Mouse (Mus musculus) monocyte, adult 5-6 weeks (primary cell): ENCODE results near the gene Pax3. TPM values are rescaled to one million over a fixed set of nuclear protein-coding genes. Genes with fewer than 3 reads are reported as not detected.

Source experiments
- ATAC-seq: fragments of 153-309, 156-312 bp; replicated peaks from 2 replicates; pipeline ENCODE4 v1.8.0; 2017; ENCODE audit warnings: mild to moderate bottlenecking; ENCODE audit not compliant: low TSS enrichment, insufficient number of reproducible peaks, severe bottlenecking, poor library complexity, low FRiP score
- total RNA-seq: library from RNA; stranded (forward); fragments of 200-1000, 200-491, 200-594 nt; gene quantifications from 3 replicates; pipeline ENCODE4 v1.2.3, GENCODE M21; 2017

Gene Pax3
- total RNA-seq, 1 experiment from 2014 or later, result not detected

DNA sequence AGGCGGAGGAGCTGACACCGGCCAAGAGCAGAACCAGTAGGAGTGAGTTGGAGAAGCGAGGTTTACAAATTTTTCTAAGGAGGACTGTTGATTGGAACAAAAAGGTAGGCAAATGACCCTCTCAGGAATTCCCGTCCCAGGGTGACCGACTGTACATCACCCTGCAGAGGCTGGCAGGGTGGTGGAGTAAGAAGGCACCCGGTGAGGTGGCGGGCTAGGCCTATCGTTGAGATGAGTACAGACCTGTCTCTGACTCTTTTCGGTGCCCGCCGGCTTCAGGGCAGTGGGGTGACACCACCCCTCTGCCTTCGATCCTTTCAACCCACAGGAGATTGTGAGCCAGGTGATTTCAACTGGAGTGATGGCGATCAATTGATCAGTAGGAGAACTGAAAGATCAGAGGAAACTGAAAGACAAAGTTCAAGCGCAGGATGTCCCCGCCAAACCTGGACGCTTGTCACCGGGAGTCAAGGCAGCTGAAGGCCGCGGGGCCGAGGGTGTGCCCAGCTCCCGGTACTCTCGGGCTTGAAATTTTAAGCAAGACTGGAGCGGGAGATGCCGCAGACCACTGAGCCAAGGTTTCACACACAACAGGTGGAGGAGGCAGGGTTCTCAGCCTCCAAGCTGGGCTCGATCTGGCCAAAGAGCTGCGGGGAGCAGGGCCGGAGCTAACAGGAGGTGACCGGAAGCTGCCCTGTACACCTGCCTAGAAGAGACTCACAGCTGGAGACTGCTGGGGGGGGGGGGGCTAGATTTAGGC lies 4.5 kb upstream of the Pax3 start:
- ATAC-seq, result no peak

DNA sequence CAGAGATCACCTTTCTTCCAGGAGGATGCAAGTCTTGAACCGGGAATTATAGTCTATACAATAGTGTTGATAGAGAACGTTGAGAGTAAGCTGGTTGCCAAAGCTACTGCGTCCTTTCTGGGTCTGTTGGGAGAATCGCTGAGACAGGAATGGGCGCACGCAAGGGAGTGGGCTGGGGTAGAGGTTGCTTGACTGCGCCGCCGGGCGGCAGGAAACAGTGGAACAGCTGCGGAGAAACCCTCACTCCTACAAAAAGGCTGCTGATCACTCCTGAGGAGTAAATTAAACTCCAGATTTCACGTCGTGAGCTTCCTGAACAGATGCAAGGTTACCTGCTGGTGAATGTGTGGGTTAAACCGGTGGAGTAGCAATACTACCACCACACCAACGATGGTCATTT lies 3.3 kb upstream of the Pax3 start:
- no peak for ATAC-seq

DNA sequence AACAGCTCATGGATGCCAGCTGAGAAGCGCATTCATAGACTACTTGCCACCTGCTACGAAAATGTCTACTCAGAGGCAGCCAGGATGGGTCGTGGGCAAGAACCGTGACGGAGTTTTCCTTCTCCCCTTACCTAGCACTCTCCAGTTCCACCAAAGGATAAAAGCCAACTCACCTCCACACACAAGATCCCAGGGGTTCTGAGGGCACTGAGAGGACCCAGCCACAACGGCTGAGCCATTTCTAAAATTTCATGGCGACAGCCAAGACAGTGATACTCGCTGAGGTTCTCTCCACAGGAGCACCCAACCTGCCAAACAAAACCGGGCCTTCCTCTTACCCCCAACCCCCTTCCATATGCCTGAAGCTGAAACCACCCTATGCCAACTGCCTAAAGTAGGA lies 2.3 kb upstream of the Pax3 start:
- ATAC-seq, result no peak

DNA sequence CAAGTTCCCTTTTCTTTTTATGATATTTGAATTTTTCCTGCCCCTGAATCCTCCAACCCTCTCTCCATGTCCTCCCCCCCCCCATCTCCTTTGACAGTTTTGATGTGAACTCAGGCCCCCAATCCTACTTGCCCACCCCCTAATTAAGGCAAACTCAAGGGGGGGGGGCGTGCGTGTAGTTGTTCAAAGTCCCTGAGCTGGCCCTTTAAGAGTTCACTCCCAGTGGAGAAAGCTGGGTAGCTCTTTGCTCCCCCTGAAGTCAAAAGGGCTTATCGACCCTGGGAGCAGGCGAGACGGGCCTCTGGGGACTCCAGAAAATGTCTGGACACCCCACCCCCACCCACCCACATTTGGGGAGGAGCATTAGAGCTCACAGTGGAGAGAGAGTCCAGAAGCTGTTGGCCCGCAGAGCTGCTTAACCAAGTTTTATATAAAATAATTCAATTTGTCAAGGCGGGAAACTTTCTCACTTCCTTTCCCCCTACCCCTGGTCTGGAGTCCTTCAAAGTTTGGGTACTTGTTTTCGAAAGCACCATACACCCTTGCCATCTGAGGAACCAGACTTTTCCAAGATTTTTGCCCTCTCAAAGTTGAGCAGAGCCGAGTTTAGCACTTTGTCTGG lies 1.5 kb upstream of the Pax3 start:
- ATAC-seq, result no peak

DNA sequence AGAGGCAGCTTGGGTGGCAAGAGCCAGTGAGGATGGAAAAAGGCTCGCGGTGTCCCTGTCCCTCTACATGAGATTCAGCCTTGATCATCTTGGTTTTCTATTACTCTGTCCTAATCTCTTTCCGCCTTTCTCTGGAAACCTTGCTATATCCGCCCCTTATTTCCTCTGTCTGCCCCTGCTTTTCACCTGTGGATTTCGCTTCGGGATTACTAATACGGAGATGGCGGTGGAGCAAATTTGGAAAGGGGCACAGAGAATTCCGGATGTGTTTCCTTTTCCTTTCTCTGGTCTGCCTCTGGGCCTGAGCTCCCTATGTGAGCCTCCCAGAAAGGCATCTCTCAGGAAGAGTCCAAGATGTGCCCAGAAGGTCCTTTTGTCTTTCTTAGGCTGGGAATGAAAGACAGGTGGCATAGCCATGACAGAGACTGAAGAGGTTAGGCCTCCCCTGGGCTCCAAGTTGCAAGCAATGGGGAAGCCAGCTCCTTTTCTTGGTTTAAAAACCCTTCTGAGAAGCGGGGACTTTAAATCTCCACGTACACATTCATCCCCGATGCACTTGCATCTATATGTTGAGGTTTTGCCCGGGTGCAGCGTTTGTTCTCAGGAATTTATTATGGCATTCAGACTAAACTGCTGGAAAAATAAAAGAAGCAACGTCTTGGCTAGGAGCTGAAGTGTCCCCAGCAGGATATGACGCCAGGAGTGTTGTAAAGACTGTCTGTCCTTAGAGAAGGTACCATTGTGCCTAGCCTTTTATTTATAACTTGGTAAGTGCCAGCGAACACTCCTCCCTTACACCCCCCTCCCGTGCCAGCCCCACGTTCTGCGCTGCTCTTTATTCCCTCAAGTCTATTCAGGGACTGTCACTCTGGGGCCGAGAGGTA lies 659 bp upstream of the Pax3 start:
- no peak for ATAC-seq

DNA sequence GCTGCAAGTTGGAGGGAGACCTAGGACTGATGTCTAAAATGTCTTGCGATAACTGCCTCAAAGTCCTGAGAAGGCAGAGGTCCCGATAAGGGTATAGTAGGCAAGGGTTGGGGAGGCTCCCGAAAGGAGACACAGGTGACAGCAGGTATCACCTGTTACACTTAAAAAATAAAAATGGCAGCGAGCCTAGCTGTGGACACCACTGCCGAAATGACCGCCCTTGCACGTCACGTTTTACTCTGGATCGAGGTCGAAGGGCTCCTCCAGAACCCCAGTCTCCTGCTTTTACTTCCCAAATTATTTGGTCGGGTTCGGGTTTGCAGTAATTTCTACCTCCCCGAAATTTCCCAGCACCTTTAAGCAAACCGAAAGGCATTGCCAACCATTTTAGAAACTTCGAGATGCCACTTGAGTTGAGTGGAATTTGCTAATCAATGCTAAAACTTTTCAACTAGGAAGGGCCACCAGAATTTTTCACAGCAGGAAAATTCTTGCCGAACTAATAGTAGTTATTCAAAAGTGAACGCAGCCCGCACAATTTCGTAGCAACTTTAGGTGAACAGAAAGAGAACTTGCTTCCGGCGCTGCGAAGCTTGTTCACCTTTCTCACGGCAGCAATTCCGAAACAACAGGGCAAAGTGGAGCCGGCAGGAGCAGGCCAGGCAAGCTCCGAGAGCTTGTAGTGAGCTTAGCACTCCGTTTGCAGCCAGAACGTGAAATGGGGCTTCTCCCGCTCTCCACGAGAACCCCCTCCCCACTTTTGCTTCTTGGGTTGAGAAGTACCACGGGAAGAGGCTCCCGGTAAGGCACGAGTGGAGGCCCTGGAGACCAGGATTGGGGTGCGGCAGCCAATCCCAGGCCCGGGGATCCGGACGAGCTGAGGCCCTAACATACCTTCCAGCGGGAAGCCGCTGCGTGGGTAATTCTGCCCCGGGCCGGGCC lies 892 bp downstream of the Pax3 start:
- no peak for ATAC-seq

DNA sequence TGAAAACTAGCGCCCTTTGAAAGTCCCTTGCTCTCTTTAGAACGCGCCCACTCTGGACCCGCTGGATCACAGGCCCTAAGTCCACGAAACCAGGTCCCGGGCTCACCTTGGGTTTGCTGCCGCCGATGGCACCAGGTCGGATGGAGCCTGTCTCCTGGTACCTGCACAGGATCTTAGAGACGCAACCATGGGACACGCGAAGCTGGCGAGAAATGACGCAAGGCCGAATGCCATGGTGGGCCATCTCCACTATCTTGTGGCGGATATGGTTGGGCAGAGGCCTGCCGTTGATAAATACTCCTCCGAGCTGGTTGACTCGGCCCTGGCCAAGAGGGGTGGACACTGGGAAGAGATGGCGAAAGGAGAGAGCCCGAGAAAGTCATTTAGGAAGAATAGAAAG lies 1.8 kb downstream of the Pax3 start:
- ATAC-seq, result no peak

DNA sequence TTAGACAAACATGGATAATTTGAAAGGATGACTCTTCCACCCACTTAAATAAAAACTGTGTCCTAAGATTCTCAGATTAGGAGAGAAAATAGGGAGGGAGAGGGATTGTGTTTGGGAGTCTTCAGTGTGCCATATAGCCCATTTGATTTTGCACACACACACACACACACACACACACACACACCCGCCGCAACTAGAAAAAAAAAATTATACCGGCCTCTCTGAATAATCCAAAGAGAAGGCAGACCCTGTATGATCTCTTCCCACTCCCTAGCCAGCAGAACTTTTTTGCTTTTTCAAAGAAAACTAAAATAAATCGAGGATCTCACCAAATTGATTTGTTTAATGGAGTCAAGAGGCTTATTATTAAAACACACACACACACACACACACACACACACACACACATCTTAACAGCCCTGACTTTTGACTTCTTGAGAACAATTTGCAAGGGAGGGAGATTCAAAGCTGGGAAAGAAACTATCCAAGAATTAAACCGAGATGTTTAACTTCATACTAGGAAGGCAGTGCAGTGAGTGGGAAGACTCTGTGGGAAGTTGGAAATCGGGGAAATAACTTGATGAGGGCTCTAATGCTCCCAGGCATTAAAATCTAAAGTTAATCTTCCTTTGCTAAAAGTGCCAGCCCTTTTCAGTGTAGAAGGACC lies 2.4 kb downstream of the Pax3 start:
- ATAC-seq, result no peak

DNA sequence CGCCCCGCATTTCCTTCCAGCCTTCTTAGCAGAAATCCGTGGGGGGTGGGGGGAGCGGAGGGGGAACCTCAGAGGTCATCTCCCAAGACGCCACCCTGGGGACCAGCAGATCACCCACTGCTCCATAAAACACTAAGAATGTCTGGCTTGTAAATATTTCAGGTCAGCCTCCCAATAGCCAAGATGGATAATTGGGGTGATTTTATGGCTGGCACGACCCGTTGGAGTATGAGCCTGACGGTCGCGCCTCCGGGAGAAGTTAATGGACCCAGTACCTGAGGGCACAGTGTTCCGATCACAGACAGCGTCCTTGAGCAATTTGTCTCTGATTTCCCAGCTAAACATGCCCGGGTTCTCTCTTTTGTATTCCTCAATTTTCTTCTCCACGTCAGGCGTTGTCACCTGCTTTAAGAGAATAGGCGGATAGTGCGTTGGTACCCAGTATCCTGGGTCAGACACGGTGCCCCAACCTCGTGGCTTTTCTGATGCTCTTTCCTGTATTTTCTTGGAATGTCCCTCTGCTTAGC lies 3.4 kb downstream of the Pax3 start:
- ATAC-seq, result no peak

DNA sequence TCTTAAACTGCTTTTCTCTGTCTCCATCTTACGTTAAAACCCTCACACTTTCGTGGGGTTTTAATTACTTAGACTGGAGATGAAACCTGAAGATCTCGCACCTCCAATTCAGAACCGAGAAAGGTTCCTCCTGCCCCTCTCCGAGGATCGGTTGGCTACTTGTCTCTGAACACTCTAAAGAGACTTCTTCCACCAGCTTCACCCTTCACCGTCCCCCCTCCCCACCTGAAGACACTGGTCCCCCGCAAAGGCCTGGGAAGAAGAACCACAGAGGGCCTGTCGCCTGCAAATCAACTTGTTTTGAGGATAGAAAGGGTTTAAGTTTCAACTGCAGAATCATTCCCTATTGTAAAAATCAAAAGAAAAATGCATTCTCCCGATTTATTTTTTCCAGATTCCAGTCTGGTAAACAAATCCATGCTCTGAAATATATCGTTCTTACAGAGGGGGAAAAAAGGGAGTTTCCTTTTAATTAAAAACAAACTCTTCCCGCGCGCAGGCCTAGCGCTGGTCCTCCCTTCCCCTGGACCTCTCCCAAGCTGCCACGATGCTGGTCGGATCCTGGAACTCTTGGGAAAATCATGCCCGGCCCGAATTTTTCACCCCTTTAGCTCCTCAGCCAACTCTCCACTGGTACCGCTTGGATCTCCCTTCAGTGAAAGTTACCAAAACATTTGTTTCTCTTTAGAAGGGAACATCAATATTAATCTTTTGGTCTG lies 4.0 kb downstream of the Pax3 start:
- no peak for ATAC-seq

DNA sequence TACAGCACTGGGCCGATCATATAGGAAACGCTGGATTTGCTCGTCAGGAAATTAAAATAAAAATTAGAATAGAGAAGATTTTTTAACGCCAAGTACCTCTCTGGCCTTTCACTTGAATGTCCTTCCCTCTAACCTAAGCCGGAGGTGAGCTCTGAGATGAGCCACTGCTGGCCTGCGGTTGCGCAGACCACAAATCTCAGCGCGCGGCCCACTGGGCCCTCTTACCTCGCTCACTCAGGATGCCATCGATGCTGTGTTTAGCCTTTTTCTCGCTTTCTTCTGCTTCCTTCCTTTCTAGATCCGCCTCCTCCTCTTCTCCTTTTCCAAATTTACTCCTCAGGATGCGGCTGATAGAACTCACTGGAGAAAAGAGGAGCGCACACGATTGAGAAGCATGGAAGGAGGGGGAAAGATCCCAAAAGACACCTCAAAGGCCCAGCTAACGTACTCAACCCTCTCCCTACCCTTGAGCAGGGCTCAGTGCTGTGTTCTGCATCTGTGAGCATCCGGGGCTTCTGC lies 4.7 kb downstream of the Pax3 start:
- no peak for ATAC-seq

DNA sequence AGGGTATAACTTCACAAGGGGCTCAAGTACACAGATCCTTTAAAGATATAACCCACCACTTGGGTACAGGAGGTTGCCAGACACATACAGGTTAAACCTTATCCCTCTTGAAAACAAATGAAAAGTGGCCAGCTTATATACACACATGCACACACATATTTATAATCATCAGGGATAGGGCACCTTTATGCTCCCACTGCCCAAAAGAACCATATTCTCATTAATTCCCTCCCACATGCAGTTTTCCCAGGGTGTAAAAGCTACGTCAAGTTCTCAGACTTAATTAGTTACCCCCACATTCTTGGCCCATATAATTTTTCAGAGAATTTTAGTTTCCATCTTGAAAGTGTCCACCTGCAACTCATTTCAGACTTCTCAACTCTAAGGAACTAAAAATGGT lies 5.2 kb downstream of the Pax3 start:
- ATAC-seq, result no peak

DNA sequence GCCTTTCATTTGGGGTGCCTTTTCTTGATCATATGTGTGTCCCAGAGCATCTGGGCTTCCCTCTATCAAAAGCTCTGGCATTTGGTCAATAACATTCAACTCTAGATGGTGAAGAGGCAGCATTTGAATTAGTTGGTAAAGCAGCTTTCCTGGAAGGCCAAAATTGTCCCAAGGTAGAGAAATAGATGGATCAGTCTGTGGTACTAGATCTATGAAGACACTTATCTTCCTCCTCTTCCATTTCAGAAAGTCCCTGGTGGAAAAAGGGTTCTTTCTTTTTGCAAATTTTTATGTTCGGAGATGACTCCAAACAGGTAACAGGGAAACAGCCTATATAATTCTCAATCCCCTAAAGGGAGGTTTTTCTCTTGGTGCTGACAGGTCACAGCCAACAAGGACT lies 5.6 kb downstream of the Pax3 start:
- no peak for ATAC-seq

DNA sequence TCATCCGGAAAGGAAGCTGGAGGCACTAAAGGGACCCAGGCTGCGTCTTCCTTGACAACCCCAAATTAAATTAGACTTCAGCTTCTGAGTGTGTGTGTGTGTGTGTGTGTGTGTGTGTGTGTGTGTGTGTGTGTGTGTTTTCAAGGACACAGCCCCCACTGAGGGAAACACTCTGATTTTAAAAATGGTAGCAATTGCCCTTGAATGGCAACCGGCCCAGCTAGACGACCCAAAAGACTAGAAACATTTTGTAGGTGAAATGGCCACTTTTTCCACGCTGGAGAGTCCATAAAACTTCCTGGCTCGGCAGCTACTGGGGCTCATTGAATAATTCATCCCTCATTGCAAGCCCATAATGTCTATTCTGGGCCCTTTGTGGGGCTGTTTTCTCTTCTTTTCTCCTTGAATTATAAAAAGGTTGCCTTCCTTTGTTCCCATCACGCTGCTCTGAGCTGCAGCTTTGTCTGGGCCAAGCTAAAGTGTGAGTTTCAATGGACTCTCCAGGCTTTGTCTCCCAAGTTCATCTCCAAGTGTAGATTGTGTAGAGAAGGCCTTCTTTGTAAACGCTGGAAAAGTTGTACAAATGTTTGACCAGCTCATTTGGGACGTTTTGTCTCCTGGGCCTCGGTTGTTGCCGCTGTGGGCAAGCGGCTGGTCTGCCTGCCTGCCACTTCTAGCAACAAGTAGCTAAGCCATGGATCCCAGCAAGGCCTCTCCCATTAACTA lies 6.4 kb downstream of the Pax3 start:
- ATAC-seq, result no peak

DNA sequence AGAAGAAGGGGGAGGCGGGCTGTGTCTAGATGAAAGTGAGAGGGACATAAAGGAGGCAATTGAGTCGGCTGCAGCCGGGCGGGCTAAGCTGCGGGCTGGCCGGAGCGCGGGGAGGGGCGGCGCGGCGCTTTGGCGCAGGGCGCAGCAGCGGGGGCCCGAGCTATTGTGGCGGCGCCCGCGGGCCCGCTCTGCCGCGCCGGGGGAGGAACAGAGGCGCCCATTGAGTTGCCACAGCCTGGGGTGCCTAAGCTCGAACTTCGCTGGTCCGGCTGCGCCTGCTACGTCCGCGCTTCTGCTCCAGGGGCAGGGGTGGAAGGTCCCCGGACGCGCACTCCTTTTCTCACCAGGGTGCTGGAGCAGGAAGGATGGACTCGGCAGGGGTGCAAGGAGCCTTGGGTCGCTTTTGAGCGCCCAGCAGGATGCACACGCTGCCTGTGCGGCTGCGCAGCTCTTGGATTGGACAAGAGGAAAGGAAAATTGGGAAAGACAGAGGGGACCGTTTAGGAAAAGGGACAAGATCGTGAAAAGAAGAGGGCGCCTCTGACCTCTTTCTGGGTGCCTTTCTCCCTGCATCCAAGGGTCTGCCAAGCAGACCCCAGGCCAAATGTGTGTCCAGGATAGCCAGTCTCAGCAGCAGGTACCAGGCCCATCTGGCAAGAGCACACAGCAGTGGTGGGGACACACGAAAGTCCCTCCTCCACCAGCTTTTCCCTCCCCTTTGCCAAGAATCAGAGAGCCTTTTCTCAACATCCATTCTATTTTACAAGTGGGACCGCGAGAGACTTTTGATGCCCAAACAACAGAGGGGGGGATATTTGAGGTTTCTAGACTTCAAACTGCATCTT lies 7.2 kb downstream of the Pax3 start:
- no peak for ATAC-seq

DNA sequence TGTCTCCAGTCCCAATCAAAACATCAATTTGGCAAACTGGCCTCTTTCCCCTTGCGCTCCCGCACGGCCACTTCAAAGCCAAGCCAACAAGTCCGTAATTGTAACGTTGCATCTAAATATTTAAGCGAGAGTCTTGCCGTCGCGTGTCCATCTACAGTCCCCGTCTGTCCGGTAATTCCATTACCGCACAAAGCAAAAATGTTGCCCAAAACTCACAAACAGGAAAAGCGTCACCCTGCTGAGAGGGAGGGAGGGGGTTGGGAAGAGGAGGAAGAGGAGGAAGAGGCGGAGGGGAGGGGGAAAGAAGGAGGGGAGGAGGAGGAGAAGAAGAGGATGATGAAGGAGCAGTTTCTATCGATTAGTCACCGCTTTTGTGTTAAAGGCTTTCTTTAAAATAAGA lies 7.9 kb downstream of the Pax3 start:
- no peak for ATAC-seq
